Mouse (Mus musculus) E14TG2a.4 (cell line): Measurements from ENCODE around the gene Proser3.

Source experiments
- CTCF ChIP-seq: conservative IDR thresholded peaks from 2 replicates; pipeline ENCODE4 v1.5.1; 2014; ENCODE audit warnings: low read length
- NANOG ChIP-seq: IDR thresholded peaks from 2 replicates; pipeline ENCODE4 v1.6.1; 2014; ENCODE audit warnings: borderline replicate concordance, low read length, mixed read lengths
- POU5F1 ChIP-seq: IDR thresholded peaks from 2 replicates; pipeline ENCODE4 v1.6.1; 2014; ENCODE audit warnings: low read length, borderline replicate concordance

DNA sequence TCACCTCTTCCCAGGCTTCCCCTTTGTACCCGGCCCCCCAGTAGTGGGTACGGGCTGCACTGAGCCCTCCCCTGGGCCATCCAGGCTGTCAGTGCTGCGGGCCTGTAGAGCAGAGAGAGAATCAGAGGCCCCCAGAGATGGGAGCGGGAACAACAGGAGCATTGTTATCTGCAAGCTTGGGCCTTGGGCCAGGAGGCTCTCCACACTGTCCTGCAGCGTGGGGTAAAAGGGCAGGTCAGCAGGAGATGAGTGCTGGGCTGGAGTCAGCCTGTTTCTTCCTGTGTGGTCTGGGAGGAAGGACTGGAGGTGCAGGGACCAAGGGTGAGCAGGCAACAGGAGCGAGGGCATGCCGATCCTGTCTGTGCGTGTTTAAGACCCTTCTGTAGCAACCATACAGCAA is 19.2 kb downstream of the Proser3 start:
- TF ChIP-seq CTCF: no peak
- no peak for TF ChIP-seq POU5F1
- TF ChIP-seq NANOG: no peak
